Mouse (Mus musculus): ENCODE data around the gene Efcab7. TPM values are rescaled to one million over a fixed set of nuclear protein-coding genes. Genes with fewer than 3 reads are reported as not detected.
A peak's percentile ranks its signal among the peaks of the same experiment; 100 is the strongest.

Gene Efcab7
- total and polyA plus RNA-seq, 2 experiments from 2014 or later = 3.7 to 6.1 TPM

DNA sequence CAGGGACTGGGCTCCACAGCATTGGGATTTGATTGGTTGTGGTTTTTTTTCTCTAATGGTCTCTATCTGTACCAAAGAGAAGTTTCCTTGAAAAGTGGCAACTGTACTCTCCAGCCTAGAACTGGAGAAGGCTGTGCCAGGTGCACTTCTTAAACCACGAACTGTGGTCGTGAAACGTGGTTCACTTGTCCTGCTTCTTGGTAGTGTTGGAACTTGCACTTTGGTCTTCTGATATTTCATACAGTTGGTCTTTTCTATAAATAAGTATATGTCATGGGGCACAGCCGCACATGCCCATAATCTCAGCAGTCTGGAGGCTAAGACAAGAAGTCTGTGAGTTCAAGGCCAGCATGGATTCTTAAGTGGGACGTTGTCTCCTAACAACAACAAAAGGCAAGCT lies 107.3 kb downstream of the Efcab7 start:
- Histone ChIP-seq H3K4me3 (ENCODE audit: low read depth, low read length) (no peak overlapping the region), H3K27me3 (ENCODE audit: control insufficient read depth, insufficient read depth, low read length) (no peaks in the 10 kb centered on the region), H3K4me1 (ENCODE audit: control insufficient read depth, insufficient read depth) (peaks cover 25% of the 10 kb centered on the region), H3K36me3 (replicated peaks; ENCODE audit: control insufficient read depth, insufficient read depth, low read length) (peaks cover 6% of the 10 kb centered on the region), H3K9me3 (replicated peaks; ENCODE audit: control insufficient read depth, low read length) (no peaks in the 10 kb centered on the region), H3K27ac (ENCODE audit: low read depth) (no peak overlapping the region), H3K9ac (replicated peaks; ENCODE audit: low read depth, low read length) (no peak overlapping the region), H3K4me2 (ENCODE audit: low read depth, low read length) (no peak overlapping the region)
- no peak for DNase-seq (ENCODE audit: low spot score)
- no peak for ATAC-seq (ENCODE audit: insufficient read depth, low read depth)
- TF ChIP-seq EP300 (IDR thresholded peaks at IDR 0.05; ENCODE audit: low read depth) (no peak), CTCF (IDR thresholded peaks at IDR 0.05; ENCODE audit: low read depth) (no peak)
- 83% methylated on average over 5 of the region's 5 CpGs for WGBS

GRCm38 (mm10) chr4:99939711-99940505 lies 110.9 kb downstream of the Efcab7 start:
- Histone ChIP-seq H3K4me1 (ENCODE audit: control insufficient read depth, insufficient read depth) (peaks cover 29% of the 10 kb centered on the region), H3K9me3 (replicated peaks; ENCODE audit: control insufficient read depth, low read length) (no peaks in the 10 kb centered on the region), H3K9ac (replicated peaks; ENCODE audit: low read depth, low read length) (no peak overlapping the region), H3K27ac (ENCODE audit: low read depth) (no peak overlapping the region; the same call in 1 of the 2 replicates), H3K36me3 (replicated peaks; ENCODE audit: control insufficient read depth, insufficient read depth, low read length) (peaks cover 6% of the 10 kb centered on the region), H3K4me2 (ENCODE audit: low read depth, low read length) (no peak overlapping the region), H3K27me3 (ENCODE audit: control insufficient read depth, insufficient read depth, low read length) (no peaks in the 10 kb centered on the region), H3K4me3 (ENCODE audit: low read depth, low read length) (no peak overlapping the region)
- 36% methylated on average over 16 of the region's 16 CpGs for WGBS
- TF ChIP-seq EP300 (IDR thresholded peaks at IDR 0.05; ENCODE audit: low read depth) = no peak
- no peak for ATAC-seq (ENCODE audit: insufficient read depth, low read depth)
- peak; percentile 16 for DNase-seq (ENCODE audit: low spot score)

DNA sequence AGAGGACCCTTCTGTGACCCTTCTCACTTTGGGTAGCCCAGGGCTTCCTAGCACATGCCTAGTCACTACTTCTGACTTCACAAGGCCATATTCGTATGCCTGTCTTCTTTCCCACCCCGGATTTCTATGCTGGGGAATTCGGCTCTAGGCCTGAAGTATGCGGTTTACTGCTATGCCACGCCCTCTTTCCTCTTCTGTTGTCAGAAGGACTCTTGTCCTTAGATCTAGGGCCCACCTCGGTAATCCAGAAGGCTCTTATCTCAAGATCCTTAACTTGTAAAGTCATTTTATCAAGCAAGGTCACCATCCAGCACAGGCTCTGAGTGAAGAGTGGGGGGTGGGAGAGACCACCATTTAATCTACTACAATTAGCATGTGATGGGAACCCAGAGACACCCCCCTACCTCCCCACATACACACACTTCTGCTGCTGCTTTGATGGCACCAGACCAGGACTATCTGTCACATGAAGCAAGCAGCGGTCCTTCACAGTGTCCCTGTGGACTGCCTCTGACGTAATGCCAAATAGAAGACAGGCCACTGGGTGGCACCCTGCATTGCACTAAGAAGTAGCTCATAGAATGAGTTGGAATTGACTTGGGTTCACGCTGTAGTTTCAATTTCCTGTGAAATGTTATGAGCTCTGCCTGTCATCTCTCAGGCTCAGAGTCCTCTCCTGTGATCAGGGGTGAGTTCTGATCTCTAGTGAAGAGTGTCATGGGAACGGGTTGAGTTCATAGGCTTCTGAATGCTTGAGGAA lies 112.8 kb downstream of the Efcab7 start:
- TF ChIP-seq EP300 (IDR thresholded peaks at IDR 0.05; ENCODE audit: low read depth) (no peak), CTCF (IDR thresholded peaks at IDR 0.05; ENCODE audit: low read depth) (peak; percentile 60)
- Histone ChIP-seq H3K9me3 (replicated peaks; ENCODE audit: control insufficient read depth, low read length) (no peaks in the 10 kb centered on the region), H3K4me3 (ENCODE audit: low read depth, low read length) (no peak overlapping the region), H3K9ac (replicated peaks; ENCODE audit: low read depth, low read length) (no peak overlapping the region; the same call in 1 of the 2 replicates), H3K4me1 (ENCODE audit: control insufficient read depth, insufficient read depth) (peaks cover 24% of the 10 kb centered on the region), H3K36me3 (replicated peaks; ENCODE audit: control insufficient read depth, insufficient read depth, low read length) (no peaks in the 10 kb centered on the region), H3K27ac (ENCODE audit: low read depth) (peak overlapping the region; percentile 43; the same call in 1 of the 2 replicates), H3K27me3 (ENCODE audit: control insufficient read depth, insufficient read depth, low read length) (no peaks in the 10 kb centered on the region), H3K4me2 (ENCODE audit: low read depth, low read length) (peak overlapping the region; percentile 22)
- 43% methylated on average over 10 of the region's 10 CpGs for WGBS
- DNase-seq (ENCODE audit: low spot score) (peak; percentile 84), ATAC-seq (ENCODE audit: insufficient read depth, low read depth) (peak; percentile 85)

- ATAC-seq (ENCODE audit: insufficient read depth, low read depth) (no peak), DNase-seq (ENCODE audit: low spot score) (no peak)
- Histone ChIP-seq H3K9me3 (replicated peaks; ENCODE audit: control insufficient read depth, low read length) (no peaks in the 10 kb centered on the region), H3K4me1 (ENCODE audit: control insufficient read depth, insufficient read depth) (peaks cover 17% of the 10 kb centered on the region), H3K36me3 (replicated peaks; ENCODE audit: control insufficient read depth, insufficient read depth, low read length) (no peaks in the 10 kb centered on the region), H3K4me3 (ENCODE audit: low read depth, low read length) (no peak overlapping the region), H3K27me3 (ENCODE audit: control insufficient read depth, insufficient read depth, low read length) (no peaks in the 10 kb centered on the region), H3K27ac (ENCODE audit: low read depth) (no peak overlapping the region), H3K4me2 (ENCODE audit: low read depth, low read length) (no peak overlapping the region), H3K9ac (replicated peaks; ENCODE audit: low read depth, low read length) (no peak overlapping the region)
- no peak for TF ChIP-seq EP300 (IDR thresholded peaks at IDR 0.05; ENCODE audit: low read depth)
- no peak for TF ChIP-seq CTCF (IDR thresholded peaks at IDR 0.05; ENCODE audit: low read depth)
- 57% methylated on average over 2 of the region's 2 CpGs for WGBS
Measured at GRCm38 (mm10) chr4:99944606-99945005, 115.6 kb downstream of the Efcab7 start.

DNA sequence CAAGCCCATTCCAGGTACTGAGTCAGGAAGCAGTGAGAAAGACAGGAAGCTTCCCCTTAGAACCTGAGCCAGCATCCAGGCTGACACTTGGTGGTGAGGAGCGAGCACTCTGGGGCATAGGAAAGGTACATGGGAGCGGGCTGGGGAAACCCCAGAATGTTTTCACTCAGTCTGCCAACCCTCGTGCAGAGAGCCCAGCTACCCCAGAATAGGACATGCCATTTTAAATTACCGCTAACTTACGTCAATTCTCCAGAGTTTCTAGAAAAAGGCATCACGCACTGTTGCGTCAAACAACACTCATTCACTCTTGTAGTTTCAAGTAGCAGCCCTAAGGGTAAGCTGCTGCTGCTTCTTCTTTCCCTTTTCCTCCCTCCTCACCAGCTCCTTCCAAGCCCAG lies 116.0 kb downstream of the Efcab7 start:
- Histone ChIP-seq H3K4me2 (ENCODE audit: low read depth, low read length) (no peak overlapping the region), H3K9ac (replicated peaks; ENCODE audit: low read depth, low read length) (no peak overlapping the region), H3K27me3 (ENCODE audit: control insufficient read depth, insufficient read depth, low read length) (no peaks in the 10 kb centered on the region), H3K36me3 (replicated peaks; ENCODE audit: control insufficient read depth, insufficient read depth, low read length) (no peaks in the 10 kb centered on the region), H3K27ac (ENCODE audit: low read depth) (no peak overlapping the region), H3K4me3 (ENCODE audit: low read depth, low read length) (no peak overlapping the region), H3K4me1 (ENCODE audit: control insufficient read depth, insufficient read depth) (peaks cover 13% of the 10 kb centered on the region), H3K9me3 (replicated peaks; ENCODE audit: control insufficient read depth, low read length) (no peaks in the 10 kb centered on the region)
- DNase-seq (ENCODE audit: low spot score) (no peak), ATAC-seq (ENCODE audit: insufficient read depth, low read depth) (no peak)
- 85% methylated on average over 7 of the region's 7 CpGs for WGBS
- TF ChIP-seq EP300 (IDR thresholded peaks at IDR 0.05; ENCODE audit: low read depth) = no peak
- TF ChIP-seq CTCF (IDR thresholded peaks at IDR 0.05; ENCODE audit: low read depth) = no peak
